Mouse (Mus musculus): ENCODE measurements at regions not wholly inside any gene's neighbourhood (a gene's known extent, or its start where the extent isn't known, plus 50 kb on each side); places are given as distances from the start of the nearest gene placed in this dataset.

GRCm38 (mm10) chr14:80901346-80901745 lies 917.5 kb downstream of the Olfm4 start:
- peak; percentile 38 to 40 for DNase-seq (ENCODE audit: extremely low spot score in 1 of 2, low spot score in 1 of 2)

DNA sequence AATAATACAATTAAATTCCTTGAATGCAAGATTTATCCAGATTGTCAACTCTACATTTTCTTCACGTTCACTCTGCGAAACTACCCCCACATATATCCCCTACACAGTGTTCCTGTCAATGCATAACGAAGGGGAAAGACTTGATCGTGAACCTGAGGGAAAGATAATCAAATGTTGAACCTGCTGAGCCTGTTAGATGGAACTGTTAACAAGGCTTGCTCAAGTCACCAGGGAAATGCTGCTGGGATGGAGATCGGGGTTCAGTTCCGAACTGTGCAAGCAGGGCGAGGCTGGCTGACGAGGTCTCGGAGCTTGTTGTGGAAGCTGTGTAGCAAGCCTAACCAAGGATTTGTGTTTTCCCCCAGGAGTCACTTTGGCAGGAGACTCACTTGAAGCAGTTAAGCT lies 917.9 kb downstream of the Olfm4 start:
- DNase-seq (ENCODE audit: extremely low spot score in 1 of 2, low spot score in 1 of 2), result peak; percentile 16 to 20

DNA sequence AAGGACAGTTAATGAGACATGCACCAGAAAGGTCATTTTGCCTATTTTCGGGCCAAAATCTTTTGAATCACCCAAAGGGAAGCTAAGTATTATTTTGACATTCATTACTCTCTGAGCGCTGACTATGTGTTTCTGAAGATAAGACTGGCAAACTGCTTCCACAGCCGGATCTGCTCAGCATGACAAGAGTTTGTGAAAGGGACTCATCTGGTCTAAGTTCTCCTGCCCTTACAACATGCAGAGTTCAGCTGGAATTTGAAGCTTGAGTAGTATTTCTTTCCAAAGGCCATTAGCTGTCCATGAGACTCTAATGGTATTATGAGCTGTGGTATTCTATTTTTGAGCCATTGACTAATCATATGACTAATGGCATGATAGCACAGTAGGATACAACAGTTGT lies 932.1 kb downstream of the Olfm4 start:
- DNase-seq (ENCODE audit: extremely low spot score in 1 of 2, low spot score in 1 of 2), result no peak

- no peak for DNase-seq (ENCODE audit: extremely low spot score in 1 of 2, low spot score in 1 of 2)
Measured at GRCm38 (mm10) chr14:80923732-80924131, 939.9 kb downstream of the Olfm4 start.

DNA sequence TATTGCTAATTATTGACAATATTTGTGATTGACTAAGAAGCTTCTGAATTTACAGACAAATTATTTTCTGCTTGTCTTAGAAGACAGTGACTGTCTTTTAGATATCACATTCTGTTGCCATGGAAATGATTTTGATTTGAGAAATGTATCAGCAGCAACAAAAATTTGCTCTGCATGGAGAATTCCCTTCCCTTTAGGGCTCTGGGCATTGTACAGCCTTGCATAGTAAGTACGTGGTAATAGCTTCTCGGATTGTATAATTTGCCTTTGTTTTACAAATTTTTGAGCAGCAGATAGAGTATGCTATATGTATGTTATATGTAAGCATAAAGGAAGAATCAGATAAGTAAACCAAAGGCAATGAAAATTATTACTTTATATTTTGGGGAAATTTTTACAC lies 976.1 kb downstream of the Olfm4 start:
- no peak for DNase-seq (ENCODE audit: extremely low spot score in 1 of 2, low spot score in 1 of 2)

GRCm38 (mm10) chr14:80975795-80976194 lies 991.9 kb downstream of the Olfm4 start:
- DNase-seq (ENCODE audit: extremely low spot score in 1 of 2, low spot score in 1 of 2), result no peak

- DNase-seq (ENCODE audit: extremely low spot score in 1 of 2, low spot score in 1 of 2), result no peak
Measured at GRCm38 (mm10) chr14:80976662-80977061, 992.8 kb downstream of the Olfm4 start.

GRCm38 (mm10) chr14:80979475-80979874 lies 995.6 kb downstream of the Olfm4 start:
- no peak for DNase-seq (ENCODE audit: extremely low spot score in 1 of 2, low spot score in 1 of 2)

GRCm38 (mm10) chr14:80990192-80990591 lies 1006.3 kb downstream of the Olfm4 start:
- DNase-seq (ENCODE audit: extremely low spot score in 1 of 2, low spot score in 1 of 2), result no peak

DNA sequence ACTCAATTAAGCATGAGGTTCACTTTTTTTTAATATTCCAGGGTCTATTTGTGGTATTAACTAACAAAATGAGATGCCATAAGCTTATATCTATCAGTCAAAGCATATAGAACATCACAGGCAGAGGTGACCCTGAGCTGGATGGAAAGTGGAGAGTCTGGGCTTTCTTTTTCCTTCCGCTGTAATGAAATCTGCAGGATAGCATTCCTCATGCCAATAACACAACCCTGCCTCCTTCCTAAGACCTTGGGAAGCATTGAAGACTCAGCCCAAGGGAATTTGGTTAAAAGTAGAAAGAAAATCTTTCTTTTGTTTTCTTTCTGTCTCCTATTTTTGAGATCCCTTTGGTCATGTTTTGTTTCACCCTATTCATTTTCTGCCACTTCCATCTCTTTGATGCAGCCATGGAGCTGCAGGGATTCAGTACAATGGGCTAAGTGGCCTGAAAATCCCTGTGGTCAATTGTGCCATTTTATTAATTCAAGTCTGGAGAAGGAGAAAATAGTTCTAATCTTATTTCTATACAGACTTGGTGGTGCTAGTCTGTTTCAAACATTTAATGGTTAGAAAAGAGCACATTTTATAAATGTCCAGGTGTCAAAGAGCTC lies 1006.9 kb downstream of the Olfm4 start:
- DNase-seq (ENCODE audit: extremely low spot score in 1 of 2, low spot score in 1 of 2), result no peak

- DNase-seq (ENCODE audit: extremely low spot score in 1 of 2, low spot score in 1 of 2), result no peak
Measured at GRCm38 (mm10) chr14:80999030-80999429, 1015.1 kb downstream of the Olfm4 start.

DNA sequence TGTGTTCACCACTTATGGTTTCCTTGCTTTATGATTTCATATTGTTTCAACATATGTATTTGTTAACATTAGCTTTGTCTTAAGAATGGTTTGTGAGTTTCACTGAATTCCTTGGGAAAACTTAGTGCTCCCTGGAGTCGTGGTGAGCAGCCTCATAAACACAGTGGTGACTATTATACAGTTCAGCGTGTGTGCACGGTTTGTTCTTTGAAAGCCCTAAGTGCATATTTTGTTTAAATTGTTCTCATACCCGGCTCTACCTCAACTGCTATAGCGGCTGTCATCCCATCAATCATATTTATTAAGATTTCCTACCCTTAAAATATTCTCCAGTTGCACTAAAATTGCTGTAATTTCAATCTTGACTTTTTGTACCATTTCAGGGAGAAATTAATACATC lies 1029.3 kb downstream of the Olfm4 start:
- DNase-seq (ENCODE audit: extremely low spot score in 1 of 2, low spot score in 1 of 2), result no peak

DNA sequence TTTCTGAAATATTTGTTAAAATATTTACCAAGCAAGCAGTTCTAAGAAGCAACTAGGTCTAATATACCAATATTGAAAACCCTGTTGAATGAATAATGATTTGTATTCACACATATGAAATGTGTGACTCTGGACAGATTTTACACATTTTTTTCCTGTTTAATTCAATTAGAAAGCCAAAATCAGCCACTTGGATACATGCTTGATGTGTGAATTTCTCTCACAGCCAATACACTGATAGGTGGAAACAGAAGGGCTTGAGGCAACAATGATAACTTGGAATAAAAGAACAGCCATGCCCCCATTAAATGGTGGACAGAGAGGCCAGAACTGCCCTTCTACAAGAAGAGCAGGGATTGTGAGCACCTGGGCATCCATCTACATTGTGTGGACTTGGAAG lies 1047.6 kb downstream of the Olfm4 start:
- DNase-seq (ENCODE audit: extremely low spot score in 1 of 2, low spot score in 1 of 2), result peak in 1 of 2 experiments; percentile 8

- no peak for DNase-seq (ENCODE audit: extremely low spot score in 1 of 2, low spot score in 1 of 2)
Measured at GRCm38 (mm10) chr14:81037635-81038034, 1053.8 kb downstream of the Olfm4 start.

- no peak for DNase-seq (ENCODE audit: extremely low spot score in 1 of 2, low spot score in 1 of 2)
Measured at GRCm38 (mm10) chr14:81038045-81038444, 1054.2 kb downstream of the Olfm4 start.
